Mouse (Mus musculus) urinary bladder, postnatal 36 days (tissue): Measurements from ENCODE around the gene Jag1.

Experiments used
- DNase-seq, 2 experiments: peaks; one replicate each; pipeline ENCODE4 v3.0.0; 2022; ENCODE audit warnings: low spot score in 2 of 2, mixed read lengths in 1 of 2

Jag1 gene

DNA sequence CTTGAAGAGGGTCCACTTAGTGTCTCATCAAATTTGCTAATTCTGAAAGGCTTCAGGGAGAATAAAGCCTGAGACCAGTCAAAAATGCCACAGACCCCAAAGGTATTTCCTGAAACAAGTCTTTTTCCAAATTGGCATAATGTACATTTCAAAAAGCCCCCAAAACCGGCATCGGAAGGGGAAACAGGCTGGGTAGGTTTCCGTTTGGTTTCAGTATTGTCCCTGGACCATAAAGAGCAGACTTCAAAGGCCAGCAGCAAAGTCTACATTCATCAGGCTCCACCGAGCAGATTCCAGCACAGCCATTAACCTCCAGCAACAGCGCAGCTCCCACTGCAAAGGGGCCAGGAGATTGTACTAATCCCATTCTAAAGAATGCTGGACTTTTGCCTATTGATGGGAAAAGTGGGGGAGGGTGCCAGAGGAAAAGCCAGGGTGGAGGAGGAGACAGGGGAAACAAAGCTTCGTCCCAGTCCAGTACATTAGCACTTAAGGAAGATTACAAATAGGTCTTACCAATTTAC, 17.2 kb downstream of the Jag1 start:
- no peak for DNase-seq

DNA sequence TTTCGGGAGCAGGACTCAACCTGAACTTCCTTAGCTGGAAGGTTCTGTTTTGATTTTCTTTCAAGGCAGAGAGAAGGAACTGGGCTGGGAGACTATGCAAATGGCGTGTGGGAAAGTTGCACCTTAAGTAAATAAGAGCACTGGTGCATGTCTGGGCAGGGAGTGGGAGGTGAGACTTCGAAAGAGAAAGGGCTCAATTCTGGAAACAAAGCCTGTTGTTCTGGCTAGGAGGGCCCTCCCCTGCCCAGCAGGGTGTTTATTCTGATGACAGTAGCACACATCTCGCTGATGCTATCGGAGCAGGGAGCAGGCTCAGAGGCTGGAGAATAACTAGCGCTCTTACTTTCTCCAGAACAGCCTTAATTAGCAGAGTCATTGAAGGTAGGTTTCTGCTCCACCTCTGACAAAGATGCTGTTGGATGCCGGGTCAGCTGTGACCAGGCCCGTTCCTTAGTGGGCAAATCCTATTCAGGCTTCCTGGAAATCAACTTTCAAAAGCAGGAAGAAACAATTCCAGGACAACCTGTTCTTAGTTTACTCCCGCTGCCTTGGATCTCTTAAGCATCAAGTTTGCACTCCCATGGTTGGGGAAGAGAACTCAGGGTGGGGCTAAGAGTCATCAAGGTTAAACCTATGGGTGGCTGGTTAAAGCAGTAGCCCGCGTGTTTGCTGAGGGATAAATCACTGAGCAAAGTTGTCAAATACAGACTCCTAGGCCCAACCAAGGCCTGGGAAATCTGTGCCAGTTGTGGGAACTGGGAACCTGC, 18.0 kb downstream of the Jag1 start:
- DNase-seq: peak; percentile 45 to 51

DNA sequence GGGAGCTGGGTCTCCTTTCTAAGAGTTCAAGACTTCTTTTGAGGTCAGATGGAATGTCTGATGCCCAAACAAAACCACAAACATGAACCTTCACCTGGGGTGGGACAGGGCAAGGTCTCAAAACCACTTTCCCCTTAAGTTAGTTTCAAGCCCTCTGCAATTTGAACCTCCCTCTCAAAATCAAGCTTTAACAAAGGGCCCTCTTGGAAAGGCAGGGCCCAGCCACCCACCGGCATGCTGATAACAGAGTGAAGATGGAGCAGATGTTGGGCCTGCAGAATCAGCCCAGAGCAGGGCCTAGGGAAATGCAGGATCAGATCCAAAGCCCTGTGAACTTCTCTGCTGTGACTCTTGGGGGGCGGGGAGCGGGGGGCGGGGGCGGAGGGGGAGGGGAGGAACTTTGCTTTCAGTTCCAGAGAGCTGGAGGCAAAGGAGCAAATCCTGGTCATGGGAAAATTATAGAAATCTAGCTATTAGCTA, 19.4 kb downstream of the Jag1 start:
- DNase-seq: no peak

DNA sequence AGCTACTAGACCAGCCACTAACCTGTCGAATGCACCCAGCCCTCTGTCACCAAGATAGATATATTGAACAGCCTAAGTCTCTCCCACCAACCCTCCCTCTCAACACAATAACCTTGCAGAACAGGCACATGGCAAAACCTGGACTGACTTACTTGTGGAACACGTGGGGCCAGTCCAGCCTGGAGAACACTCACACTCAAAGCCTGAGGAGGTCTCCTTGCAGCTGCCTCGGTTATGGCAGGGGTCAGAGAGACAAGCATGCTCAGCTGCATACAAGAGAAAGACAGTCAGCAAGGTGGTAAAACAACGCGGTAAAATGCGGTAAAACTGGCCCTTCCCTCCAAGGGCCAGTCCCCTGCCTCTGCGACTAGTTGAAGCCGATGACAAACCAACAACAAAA, 22.1 kb downstream of the Jag1 start:
- DNase-seq: no peak

DNA sequence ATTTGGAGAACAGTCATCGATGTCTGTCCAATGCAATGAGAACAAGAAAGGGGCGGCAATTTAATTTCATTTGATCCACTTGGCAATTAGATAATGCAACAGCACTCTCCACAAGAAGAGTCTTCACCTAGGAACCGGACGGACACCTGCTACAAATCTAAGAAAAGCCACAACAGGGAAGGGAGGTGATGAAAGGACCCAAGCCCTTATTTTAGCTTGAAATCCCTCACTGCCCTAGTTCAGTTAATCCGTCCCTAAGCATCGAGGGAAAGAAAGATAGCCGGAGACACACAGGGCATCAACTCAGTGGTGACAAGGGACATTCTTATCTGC, 23.2 kb downstream of the Jag1 start:
- no peak for DNase-seq

DNA sequence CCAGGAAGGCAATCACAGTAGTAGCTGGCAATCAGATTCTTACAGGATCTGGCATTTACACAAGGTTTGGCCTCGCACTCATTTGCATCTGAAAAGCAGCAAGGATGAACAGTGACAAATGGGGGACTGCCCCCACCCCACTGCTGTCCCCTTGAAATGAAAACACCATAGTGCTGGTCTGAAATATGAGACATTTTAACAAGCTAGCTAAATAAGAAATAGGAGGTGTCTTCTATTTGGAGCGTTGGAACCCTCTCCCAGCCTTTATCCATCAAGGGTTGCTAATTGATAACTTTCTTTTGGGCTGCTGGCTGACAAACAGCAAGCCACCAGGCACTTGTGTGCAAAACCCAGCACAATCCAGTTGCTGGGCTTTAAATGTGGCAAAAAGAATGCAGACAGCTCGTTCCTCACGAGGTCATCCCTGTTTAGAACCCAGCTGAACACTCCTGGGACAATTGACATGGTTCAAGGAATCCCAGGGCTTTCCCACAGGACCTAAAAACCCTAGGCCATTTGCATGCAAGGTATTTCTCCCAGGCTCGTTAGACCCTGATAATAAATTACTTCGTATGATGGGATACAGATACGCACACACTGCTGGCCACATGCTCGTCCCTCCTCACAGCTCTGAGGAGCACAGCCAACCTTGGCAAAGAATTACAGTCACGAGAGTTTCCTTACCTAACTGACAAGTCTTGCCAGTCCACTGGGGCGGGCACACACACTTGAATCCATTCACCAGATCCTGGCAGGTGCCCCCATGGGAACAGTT, 23.7 kb downstream of the Jag1 start:
- DNase-seq: no peak

DNA sequence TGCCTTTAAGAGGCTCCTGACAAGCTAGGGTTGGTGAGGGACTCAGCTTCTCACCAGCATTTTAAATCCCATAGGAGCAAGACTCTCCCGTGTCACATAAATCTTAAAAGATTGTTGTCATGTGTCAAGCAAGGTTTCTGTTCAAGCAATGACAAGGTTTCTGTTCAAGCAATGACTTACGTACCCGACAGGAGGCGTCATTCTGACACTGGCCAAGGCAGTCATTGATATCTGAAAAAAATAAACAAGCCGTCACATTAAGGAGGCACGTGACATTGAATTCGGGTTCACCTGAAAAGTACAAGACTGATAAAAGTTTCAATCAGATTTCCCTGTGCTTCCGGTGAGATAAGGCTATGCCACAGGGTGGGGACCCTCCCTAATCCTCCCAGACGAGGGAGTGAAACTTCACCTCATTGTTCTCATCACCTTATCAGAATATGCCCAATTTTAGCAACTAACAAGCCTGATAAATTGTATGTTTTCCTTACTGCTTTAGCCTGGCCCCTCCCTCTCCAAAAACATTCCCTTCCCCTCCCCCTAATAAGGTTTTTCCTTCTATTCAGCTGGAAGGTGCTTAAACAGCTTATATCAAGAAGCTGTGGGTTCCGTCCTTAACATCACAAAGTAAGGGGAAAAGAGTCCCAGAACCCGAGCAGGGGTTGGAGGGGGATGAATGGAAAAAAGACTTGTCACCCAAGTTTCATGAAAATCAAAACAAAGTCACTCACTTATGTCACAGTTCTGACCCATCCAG, 24.5 kb downstream of the Jag1 start:
- no peak for DNase-seq

DNA sequence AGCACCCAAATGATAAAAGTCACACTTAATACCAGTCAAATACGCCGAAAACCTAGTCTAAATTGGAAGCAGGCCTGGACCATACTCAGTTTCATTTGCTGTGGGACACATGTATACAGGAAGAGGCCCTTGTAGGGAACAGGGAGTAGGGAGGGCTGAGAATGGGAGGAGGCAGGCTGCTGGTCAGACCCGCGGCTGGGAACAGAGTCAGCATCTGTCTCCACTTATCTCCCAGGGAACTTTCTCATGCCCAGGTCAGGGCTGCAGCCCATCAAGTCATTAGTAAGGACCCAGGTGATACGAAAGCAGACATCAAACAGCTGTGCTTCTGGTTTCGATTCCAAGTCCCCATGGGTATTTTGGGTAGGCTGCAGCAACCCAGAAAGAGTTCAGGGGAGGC, 28.7 kb downstream of the Jag1 start:
- DNase-seq: no peak

DNA sequence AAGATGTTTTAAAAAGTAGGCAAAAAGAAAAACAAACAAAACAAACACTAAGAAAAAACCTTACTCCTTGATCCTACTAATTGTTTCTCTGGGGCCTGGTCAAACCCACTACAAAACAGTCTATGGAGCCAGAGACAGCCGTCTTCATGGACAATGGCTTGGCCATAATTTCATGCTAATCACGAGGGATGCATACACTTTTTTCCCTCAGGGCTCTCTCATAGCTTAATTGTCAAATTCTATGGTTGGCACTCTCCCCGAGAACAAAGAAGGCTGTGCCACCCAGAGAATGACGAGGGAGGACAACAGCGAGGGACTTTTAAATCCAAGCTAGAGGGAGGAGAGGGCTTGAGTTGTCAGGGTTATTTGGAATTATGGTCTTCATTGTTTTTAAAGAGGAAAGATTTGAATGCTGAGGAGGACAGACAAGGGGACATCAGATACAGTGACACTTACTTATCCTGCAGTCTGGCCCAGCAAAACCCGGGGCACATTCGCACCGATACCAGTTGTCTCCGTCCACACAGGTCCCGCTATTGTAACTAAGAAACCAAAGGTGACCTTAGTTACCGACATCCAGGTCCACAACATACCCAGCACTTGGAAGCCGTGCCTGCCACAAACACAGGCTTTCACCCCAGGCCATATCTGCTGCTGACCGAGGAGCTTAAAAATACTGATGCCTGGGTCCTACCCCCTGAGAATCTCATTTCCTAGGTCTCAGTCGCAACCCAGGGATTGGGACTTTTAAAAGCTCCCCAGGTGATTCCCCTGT, 29.6 kb downstream of the Jag1 start:
- DNase-seq: no peak

DNA sequence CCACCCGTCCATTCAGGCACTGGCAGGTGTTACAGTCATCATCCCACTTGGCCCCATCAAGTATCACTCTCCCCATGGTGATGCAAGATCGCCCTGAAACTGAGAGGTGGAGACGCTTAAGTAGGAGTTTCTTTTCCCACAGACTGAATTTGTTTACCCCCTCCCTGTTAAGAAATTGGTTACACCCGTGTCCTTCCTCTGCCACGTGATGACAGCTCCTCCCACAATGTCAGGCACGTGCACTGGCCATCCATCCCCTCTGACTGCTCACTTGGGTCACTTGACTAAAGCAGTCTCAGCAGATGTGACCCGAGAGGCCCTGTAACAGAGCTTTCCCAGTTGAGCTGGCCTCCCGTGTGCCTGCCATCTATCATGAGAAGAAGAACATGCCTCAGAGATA, 31.2 kb downstream of the Jag1 start:
- DNase-seq: no peak

DNA sequence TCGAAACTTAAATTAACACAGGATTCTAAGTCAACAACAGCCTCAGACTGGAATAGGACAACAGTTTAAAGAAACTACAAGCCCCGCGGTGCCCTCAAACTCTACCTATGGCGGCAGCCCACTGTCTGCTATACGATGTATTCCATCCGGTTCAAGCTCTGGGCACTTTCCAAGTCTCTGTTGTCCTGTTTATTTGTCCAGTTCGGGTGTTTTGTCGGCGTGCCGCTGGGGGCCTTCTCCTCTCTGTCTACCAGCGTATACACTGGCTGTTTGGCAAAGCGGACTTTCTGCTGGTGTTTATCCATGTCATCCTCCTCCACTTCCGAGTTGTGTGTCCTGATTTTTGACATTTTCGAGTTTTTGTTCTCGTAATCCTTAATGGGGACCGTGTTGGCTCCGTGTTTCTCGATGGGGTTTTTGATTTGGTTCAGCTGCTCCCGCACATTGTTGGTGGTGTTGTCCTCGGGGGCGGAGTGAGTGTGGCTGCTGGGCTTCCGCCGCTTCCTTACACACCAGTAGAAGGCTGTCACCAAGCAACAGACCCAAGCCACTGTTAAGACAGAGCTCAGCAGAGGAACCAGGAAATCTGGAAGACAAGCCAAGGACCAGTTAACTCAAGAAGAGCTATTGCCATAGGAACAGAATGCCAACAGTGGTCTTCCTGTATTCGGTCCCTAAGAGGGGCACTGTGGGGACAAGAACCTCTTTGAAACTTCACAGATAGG, 33.4 kb downstream of the Jag1 start:
- DNase-seq: no peak

DNA sequence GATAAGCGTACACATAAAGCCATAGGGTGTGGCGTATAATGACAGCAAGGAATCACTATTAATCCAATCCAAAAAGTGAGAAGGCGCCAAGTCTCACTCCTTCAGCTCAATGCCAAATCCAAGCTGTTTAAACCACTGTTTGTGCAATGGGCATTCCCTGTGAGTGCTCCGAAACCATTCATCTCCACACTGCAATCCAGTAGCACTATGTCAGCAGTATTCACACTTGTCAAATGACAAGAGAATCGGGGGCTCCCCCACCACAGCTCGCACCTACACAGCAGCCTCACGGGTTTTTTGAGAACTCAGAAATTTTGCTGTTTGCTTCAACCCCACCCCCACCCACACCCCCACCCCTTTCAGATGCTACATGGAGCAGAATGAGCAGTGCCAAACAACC, 35.4 kb downstream of the Jag1 start:
- no peak for DNase-seq

DNA sequence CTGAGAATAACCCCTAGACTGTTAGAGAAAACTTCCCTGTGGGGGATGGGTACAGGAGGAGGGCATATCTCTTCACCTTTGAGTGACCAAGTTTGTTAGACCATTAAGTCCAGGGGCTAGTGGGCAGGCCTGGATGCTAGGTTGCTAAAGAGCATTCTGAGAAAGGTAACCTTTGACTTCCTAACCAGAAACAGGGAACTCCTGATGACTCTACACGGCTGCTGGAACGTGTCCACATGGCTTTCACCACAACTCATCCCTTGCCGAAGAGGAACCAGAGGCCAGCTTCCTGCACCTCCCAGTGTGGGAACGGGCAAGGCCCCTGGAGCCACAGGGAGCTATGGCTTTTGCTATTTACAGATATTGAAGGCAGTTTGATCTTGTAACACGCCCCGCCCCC, 36.0 kb downstream of the Jag1 start:
- DNase-seq: no peak

DNA sequence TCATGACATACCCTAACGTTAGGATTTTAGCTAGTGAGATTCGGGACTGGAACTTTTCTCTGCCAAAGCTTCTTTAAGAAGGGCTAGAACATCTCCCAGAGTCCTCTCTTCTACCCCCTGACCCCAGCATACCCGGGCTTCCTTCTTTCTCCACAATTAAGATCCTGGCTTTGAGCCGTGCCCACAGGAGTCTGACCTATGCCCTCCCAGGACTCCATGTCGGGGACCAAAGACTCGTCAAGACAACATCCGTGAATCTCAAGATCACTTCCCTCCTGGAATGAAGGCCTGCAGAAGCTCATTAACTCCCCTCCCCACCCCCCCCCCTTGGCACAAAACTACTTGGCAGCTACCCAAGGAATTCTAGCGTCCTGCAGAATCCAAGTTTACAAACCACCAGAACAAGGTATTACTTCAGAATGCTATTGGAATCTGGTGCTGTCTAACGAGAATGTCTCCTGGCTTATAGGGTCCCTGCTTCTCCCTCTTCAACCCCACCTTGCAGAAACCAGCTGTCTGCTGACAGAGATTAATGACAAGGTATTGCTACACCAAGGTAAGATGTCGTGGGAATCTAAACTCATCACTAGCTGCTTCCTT, 36.6 kb downstream of the Jag1 start:
- DNase-seq: no peak

DNA sequence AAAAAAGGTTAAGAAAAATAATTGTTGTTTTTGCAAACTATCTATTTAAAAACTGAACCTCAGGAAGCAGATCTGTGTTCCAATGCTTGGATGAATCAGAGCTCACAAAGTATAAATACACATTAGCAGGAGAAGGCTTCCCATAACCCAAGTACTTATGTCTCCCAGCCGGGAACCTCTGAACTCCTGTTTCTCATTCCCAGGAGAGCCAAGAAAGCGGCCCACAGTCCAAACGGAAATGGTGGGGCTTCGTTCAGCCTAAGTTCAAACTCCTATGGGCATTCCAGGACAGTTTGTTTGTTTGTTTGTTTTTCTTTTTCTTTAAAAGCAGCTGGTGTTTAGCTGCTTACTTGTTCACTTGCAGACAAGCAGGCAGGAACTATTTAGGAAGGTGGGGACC, 37.7 kb downstream of the Jag1 start:
- no peak for DNase-seq

DNA sequence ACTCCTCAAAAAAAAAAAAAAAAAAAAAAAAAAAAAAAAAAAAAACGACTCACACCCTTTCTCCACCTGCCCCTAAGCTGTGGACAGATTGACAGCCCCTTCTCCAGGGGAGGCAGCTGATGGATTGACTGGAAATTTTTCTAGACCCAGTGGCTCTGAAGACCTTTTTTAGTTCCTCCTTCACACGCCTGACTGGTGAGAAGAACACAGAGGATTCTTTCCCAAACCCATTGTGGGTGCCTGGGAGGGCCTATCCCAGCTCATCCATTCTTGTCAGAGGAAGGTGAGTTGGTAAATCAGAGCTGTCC, 42.2 kb downstream of the Jag1 start:
- no peak for DNase-seq

DNA sequence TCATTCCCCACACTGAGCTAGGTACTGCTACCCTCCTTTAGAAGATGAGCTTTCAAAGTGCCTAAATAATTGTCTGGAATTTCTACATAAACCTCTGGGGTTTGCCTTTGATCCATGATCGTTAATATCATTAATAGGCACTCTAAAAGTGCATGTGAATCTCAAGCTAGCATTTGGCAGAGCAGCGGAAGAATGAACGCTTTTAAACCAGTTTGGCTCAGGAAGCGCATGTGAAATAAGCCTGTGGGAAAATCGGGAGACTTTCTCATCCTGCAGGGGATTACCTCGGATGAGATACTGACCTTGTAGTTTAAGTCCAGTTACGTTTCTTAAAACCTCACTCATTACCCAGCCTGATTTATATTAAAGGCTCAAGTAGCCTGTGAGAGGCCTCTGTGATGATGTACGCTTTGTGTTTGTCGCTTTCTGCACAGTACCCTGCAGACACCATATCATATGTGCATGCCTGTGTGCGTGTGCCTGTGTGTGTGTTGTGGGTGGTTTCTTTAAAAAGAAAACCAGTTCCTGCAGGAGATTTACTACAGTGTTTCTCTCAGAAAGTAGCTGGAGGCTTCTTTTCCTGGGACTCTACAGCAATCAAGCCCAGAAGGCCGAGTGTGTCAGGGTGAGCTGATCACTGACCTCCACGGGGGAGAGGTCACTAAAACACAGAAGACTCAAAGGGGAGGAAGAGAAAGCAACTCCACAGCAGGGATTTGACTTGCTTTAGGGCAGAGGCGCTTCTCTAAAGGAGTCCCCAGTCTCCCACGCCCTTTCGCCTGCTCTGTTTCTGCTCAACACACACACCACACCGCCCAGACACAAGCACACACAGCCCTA, 42.8 kb downstream of the Jag1 start:
- DNase-seq: no peak

DNA sequence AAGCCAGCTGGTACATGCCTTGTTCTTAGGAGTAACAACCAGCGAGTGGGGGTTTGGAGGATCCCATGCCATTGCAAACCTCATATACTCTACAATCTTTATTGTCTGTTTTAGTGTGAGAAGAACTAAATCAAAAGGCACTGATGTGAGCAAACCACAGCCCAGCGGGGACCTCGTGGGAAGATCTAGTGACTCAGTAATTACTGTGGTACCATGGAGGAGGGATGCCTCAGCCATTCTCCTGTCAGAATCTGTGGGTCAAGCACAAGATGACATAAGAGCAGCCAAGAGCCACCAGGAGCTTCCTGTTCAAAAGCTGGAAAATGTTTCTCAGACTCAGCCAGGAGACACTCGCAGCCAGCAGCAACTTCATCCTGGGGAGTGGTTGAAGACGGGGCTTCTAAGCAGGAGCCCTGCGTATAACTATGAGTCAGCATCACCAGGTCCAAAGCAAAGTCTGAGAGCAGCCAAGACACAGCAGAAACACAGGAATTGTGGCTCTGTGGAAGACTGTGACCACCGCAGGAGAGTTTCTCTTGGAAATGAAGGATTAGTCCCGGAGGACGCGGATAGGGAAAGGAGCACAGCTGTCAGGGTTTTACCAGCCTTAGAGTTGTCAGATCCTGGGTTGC, 48.8 kb downstream of the Jag1 start:
- DNase-seq: no peak

DNA sequence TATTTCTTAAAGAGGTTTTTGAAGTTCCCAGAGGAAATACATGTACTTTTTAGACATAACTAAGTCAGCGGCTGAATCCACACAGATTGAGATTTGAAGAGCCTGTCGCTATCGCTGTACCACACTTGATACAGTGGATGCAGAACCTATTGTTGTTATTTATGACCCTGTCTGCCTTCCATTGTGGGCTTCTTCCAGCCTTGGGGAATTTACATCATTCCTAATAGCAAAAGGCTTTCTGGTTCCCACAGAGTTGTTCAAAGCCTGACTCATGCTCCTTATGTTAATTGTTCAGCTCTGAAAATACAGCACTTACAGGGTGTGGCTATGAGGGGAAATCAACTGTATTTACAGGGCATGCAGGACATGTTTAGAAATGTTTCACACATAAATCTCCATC, 51.9 kb downstream of the Jag1 start:
- no peak for DNase-seq
